Mouse (Mus musculus) embryonic facial prominence, embryonic 10.5 days (tissue): ENCODE results near the gene Tagap. TPM values are rescaled to one million over a fixed set of nuclear protein-coding genes. Genes with fewer than 3 reads are reported as not detected.

ENCODE experiments used
- DNase-seq: peaks from one replicate; pipeline ENCODE4 v3.0.0-alpha.2; 2017; ENCODE audit warnings: low spot score
- H3K27ac ChIP-seq: fragments of 300-500 bp; sonication (generic); replicated peaks from 2 replicates; pipeline ENCODE4 v1.5.1; 2016; ENCODE audit warnings: mild to moderate bottlenecking
- H3K27me3 ChIP-seq: fragments of 300-500 bp; sonication (generic); replicated peaks from 2 replicates; pipeline ENCODE4 v1.6.1; 2016; ENCODE audit warnings: low read depth, mild to moderate bottlenecking; ENCODE audit not compliant: poor library complexity, severe bottlenecking
- H3K36me3 ChIP-seq: fragments of 300-500 bp; sonication (generic); replicated peaks from 2 replicates; pipeline ENCODE4 v1.6.1; 2016; ENCODE audit warnings: mild to moderate bottlenecking, moderate library complexity
- H3K4me1 ChIP-seq: fragments of 300-500 bp; sonication (generic); 2 replicates; pipeline ENCODE4 v1.6.1; 2016
- H3K4me3 ChIP-seq: fragments of 300-500 bp; sonication (generic); 2 replicates; pipeline ENCODE4 v1.5.1; 2016; ENCODE audit warnings: mild to moderate bottlenecking, moderate library complexity
- H3K9me3 ChIP-seq: fragments of 300-500 bp; sonication (generic); 2 replicates; pipeline ENCODE4 v1.6.1; 2016; ENCODE audit warnings: mild to moderate bottlenecking
- WGBS: fragments of 180-500 bp; shearing (Covaris S2); methylation state at CpG from one replicate; pipeline ENCODE4 v1.1.7; 2016; 5-methylcytosine and 5-hydroxymethylcytosine counted together
- polyA plus RNA-seq: library from polyadenylated mRNA; unstranded; fragments of >200 nt; fragmentation: Nextera tagmentation; extraction: Ambion mirVana; gene quantifications from 2 replicates; pipeline ENCODE4 v1.2.1, GENCODE M21; 2016

The Tagap gene
- 0.36 and 0.37 TPM in 2 replicates for polyA plus RNA-seq

GRCm38 (mm10) chr17:7925413-7926160 lies at the start of gene Tagap:
TSS of gene Tagap (plus strand) at chr17:7926000.
- 0 out of 2 replicates have a peak, but pooled peaks cover 2% of the 10 kb centered on the region for H3K4me1 ChIP-seq
- no peaks in the 10 kb centered on the region for H3K27me3 ChIP-seq
- 67% methylated on average over 13 of the region's 13 CpGs for WGBS
- no peak for DNase-seq
- no peaks in the 10 kb centered on the region for H3K9me3 ChIP-seq
- no peak within 1 kb of the TSS for H3K27ac ChIP-seq
- no peak within 1 kb of the TSS for H3K4me3 ChIP-seq
- no peaks in the 10 kb centered on the region for H3K36me3 ChIP-seq

- no peaks in the 10 kb centered on the region for H3K36me3 ChIP-seq
- no peak overlapping the region for H3K4me3 ChIP-seq
- H3K4me1 ChIP-seq = peaks cover 30% of the 10 kb centered on the region
- no peaks in the 10 kb centered on the region for H3K9me3 ChIP-seq
- H3K27me3 ChIP-seq = no peaks in the 10 kb centered on the region
- no peak for DNase-seq
- WGBS = 89% methylated on average over 13 of the region's 13 CpGs
- no peak overlapping the region for H3K27ac ChIP-seq
These were observed 49.3 kb upstream of the Tagap start for GRCm38 (mm10) chr17:7876541-7876940.

- Histone ChIP-seq H3K9me3 (no peaks in the 10 kb centered on the region), H3K36me3 (no peaks in the 10 kb centered on the region), H3K27me3 (no peaks in the 10 kb centered on the region), H3K4me1 (peaks cover 30% of the 10 kb centered on the region), H3K4me3 (no peak overlapping the region), H3K27ac (no peak overlapping the region)
- DNase-seq = no peak
- 54% methylated on average over 7 of the region's 7 CpGs for WGBS
These were observed 48.5 kb upstream of the Tagap start for GRCm38 (mm10) chr17:7877191-7877764.

- H3K27ac ChIP-seq = no peak overlapping the region
- 66% methylated on average over 2 of the region's 2 CpGs for WGBS
- no peaks in the 10 kb centered on the region for H3K36me3 ChIP-seq
- H3K9me3 ChIP-seq = no peaks in the 10 kb centered on the region
- DNase-seq = no peak
- H3K27me3 ChIP-seq = no peaks in the 10 kb centered on the region
- H3K4me3 ChIP-seq = no peak overlapping the region
- H3K4me1 ChIP-seq = peaks cover 30% of the 10 kb centered on the region
These were observed 47.9 kb upstream of the Tagap start for GRCm38 (mm10) chr17:7877878-7878277.

GRCm38 (mm10) chr17:7879529-7879928 lies 46.3 kb upstream of the Tagap start:
- H3K36me3 ChIP-seq = no peaks in the 10 kb centered on the region
- WGBS = 87% methylated on average over 4 of the region's 4 CpGs
- H3K4me3 ChIP-seq = no peak overlapping the region

GRCm38 (mm10) chr17:7883126-7883525 lies 42.7 kb upstream of the Tagap start:
- no peak for DNase-seq
- WGBS = 90% methylated on average over 11 of the region's 11 CpGs
- Histone ChIP-seq H3K4me3 (no peak overlapping the region), H3K36me3 (no peaks in the 10 kb centered on the region), H3K9me3 (no peaks in the 10 kb centered on the region), H3K27ac (no peak overlapping the region), H3K4me1 (peaks cover under 1% of the 10 kb centered on the region; the same call in 1 of the 2 replicates), H3K27me3 (no peaks in the 10 kb centered on the region)

More at GRCm38 (mm10) chr17:7879529-7879928, 46.3 kb upstream of the Tagap start:
- no peaks in the 10 kb centered on the region for H3K27me3 ChIP-seq
- H3K9me3 ChIP-seq = no peaks in the 10 kb centered on the region
- H3K27ac ChIP-seq = no peak overlapping the region
- H3K4me1 ChIP-seq = peaks cover 26% of the 10 kb centered on the region
- DNase-seq = no peak

GRCm38 (mm10) chr17:7884606-7885005 lies 41.2 kb upstream of the Tagap start:
- Histone ChIP-seq H3K4me1 (no peaks in the 10 kb centered on the region), H3K36me3 (no peaks in the 10 kb centered on the region), H3K4me3 (no peak overlapping the region), H3K27ac (no peak overlapping the region), H3K27me3 (no peaks in the 10 kb centered on the region), H3K9me3 (no peaks in the 10 kb centered on the region)
- no peak for DNase-seq
- 88% methylated on average over 10 of the region's 10 CpGs for WGBS

GRCm38 (mm10) chr17:7887071-7887815 lies 38.6 kb upstream of the Tagap start:
- no peak for DNase-seq
- Histone ChIP-seq H3K27me3 (no peaks in the 10 kb centered on the region), H3K36me3 (no peaks in the 10 kb centered on the region), H3K27ac (no peak overlapping the region), H3K9me3 (no peaks in the 10 kb centered on the region), H3K4me3 (no peak overlapping the region), H3K4me1 (no peaks in the 10 kb centered on the region)
- 89% methylated on average over 20 of the region's 20 CpGs for WGBS

GRCm38 (mm10) chr17:7888291-7888690 lies 37.5 kb upstream of the Tagap start:
- 87% methylated on average over 6 of the region's 6 CpGs for WGBS
- Histone ChIP-seq H3K27ac (no peak overlapping the region), H3K4me1 (no peaks in the 10 kb centered on the region), H3K9me3 (no peaks in the 10 kb centered on the region), H3K27me3 (no peaks in the 10 kb centered on the region), H3K36me3 (no peaks in the 10 kb centered on the region), H3K4me3 (no peak overlapping the region)
- DNase-seq = no peak

- WGBS = 81% methylated on average over 9 of the region's 9 CpGs
- Histone ChIP-seq H3K36me3 (no peaks in the 10 kb centered on the region), H3K9me3 (no peaks in the 10 kb centered on the region), H3K27me3 (no peaks in the 10 kb centered on the region), H3K4me1 (no peaks in the 10 kb centered on the region), H3K4me3 (no peak overlapping the region), H3K27ac (no peak overlapping the region)
- DNase-seq = no peak
These were observed 36.8 kb upstream of the Tagap start for GRCm38 (mm10) chr17:7889026-7889425.

GRCm38 (mm10) chr17:7892676-7893075 lies 33.1 kb upstream of the Tagap start:
- Histone ChIP-seq H3K27me3 (no peaks in the 10 kb centered on the region), H3K4me3 (no peak overlapping the region), H3K9me3 (no peaks in the 10 kb centered on the region)

GRCm38 (mm10) chr17:7894094-7894493 lies 31.7 kb upstream of the Tagap start:
- Histone ChIP-seq H3K36me3 (no peaks in the 10 kb centered on the region), H3K4me1 (no peaks in the 10 kb centered on the region), H3K9me3 (no peaks in the 10 kb centered on the region), H3K27me3 (no peaks in the 10 kb centered on the region), H3K4me3 (no peak overlapping the region), H3K27ac (no peak overlapping the region)
- 84% methylated on average over 3 of the region's 3 CpGs for WGBS
- DNase-seq = no peak

More at GRCm38 (mm10) chr17:7892676-7893075, 33.1 kb upstream of the Tagap start:
- H3K27ac ChIP-seq = no peak overlapping the region
- DNase-seq = no peak
- no peaks in the 10 kb centered on the region for H3K4me1 ChIP-seq
- no peaks in the 10 kb centered on the region for H3K36me3 ChIP-seq
- WGBS = 87% methylated on average over 8 of the region's 8 CpGs
